Mouse (Mus musculus) monocyte, adult 5-6 weeks (primary cell): ENCODE data around the gene Dnm2. TPM values are rescaled to one million over a fixed set of nuclear protein-coding genes. Genes with fewer than 3 reads are reported as not detected.
"Not testable (repeated sequence)": the region's sequence is repeated elsewhere in the genome, so short reads cannot be mapped to it uniquely, and the experiment has no call there.

Experiments used
- ATAC-seq: fragments of 153-309, 156-312 bp; replicated peaks from 2 replicates; pipeline ENCODE4 v1.8.0; 2017; ENCODE audit warnings: mild to moderate bottlenecking; ENCODE audit not compliant: low TSS enrichment, insufficient number of reproducible peaks, severe bottlenecking, poor library complexity, low FRiP score
- total RNA-seq: library from RNA; stranded (forward); fragments of 200-1000, 200-491, 200-594 nt; gene quantifications from 3 replicates; pipeline ENCODE4 v1.2.3, GENCODE M21; 2017

Gene Dnm2
- total RNA-seq, 1 experiment from 2014 or later: 178 TPM

DNA sequence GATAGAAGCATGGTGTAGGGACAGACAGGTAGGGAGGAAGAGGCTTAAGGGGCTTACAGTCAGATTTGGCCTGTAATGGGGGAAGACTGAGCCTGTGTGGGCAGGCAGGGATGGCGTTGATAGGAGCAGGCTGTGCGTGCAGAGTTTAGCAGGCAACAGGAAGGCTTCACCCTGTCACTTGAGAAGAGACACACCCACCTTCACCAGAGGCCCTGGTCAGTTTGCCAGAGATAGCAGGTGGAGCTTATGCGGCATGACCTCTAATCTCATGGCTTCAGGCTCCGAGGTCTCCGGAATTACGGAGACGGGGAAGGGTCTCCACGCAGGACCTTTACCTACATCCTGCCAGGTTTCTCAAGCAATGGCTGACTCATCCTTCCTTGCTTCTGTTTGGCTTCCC, 27.2 kb downstream of the Dnm2 start:
- ATAC-seq: no peak

DNA sequence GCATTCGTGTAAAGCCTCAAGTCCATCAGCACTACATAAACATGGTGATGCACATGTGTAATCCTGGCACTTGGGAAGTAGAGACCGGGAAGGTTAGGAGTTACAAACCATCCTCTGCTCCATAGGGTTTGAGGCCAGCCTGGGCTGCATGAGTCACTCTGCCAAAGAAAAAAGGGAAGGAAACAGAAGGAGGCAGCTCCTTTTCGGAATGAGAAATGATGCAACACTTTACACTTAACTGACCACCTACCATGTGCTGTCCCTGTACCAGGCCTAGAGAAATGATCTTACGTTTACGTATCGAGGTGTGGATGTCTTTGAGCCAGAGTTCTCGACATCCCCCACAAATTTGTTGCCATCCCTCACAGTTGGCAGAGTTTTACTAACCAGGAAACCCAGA, 28.3 kb downstream of the Dnm2 start:
- peak; percentile 62 for ATAC-seq

DNA sequence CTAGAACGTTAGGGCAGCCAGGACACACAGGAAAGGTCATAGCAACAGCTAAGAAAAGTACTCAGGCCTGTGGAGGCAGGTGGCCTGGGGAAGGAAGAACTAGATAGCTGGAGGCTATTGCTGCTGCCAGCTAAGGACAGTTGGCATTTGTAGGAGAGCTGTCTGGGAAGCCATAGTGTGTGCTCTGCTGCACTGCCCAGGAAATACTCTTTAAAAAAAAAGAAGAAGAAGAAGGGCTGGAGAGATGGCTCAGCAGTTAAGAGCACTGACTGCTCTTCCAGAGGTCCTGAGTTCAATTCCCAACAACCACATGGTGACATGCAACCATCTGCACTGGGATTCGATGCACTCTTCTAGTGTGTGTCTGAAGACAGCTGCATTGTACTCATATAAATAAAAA, 28.8 kb downstream of the Dnm2 start:
- no peak for ATAC-seq

DNA sequence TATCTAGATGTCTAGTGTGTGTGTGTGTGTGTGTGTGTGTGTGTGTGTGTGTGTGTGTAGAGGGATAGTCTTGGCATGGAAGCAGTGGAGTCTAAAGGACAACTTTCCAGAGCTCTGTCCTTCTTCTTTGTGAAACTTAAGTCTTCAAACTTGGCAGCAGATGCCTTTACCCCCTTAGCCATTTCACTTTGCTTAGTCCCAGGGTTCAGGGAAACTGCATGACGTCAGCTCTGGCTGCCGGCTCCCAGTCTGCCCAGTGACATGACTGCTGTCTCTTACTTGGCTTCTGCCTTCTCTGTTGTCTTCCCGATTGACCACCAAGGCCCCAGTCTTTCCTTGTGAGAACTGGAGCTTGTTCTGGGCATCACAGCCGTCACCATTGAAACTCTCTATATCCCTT, 29.8 kb downstream of the Dnm2 start:
- no peak for ATAC-seq

DNA sequence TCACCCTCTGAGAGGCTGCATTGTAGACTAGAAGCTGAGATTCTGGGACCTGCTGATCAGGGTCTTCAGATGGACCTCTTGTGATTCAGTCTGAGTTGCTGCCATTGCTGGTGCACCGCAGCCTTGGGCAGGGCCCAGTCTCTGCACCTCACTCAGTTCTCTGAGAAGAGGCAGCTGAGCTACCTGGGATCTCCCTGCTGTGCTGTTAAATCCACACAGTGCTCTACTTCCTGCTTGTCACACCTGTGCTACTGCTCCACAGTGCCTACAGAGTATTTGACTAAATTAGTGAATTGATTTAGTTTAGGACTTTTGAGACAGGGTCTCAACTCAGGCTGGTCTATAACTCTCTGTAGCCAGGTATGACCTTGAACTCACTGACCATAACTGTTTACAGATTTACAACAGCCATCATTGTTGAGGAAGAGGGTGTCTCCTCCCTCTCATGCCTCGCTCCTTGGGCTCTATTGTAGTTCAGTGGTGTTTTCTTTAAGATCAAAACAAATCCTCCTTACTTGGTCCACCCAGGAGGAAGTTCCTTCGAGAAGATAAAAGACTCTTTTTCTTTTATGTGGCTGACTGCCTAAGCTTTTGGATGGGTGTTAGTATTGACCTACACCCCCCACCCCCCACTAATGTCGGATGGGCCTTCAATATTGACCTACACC, 30.5 kb downstream of the Dnm2 start:
- ATAC-seq: no peak

DNA sequence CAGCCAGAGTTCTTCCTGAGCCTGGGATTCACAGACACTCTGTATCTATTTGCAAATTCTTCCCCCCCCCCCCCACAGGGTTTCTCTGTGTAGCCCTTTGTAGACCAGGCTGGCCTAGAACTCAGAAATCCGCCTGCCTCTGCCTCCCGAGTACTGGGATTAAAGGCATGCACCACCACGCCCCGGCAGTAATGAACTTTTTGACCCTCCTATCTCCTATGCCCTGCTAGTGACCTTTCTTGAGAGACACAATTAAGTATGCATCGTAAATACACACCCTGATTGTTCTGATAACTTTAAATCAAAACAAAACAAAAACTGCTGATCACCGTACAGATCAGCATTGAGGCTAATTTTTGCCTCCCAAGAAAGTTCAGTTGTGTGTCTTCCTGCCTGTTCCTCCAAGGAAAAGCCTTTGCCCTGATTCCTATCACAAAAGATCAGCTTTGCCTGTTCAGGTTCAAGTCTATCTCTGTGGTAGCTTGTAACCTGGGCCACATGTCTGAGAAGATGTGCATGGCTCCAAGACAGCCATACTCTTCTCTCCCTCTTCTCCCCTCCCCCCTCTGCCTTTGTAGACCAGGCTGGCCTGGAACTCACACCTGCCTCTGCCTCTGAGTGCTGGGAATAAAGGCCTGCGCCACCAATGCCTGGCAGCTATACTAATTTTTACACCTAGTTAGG, 31.7 kb downstream of the Dnm2 start:
- no peak for ATAC-seq

DNA sequence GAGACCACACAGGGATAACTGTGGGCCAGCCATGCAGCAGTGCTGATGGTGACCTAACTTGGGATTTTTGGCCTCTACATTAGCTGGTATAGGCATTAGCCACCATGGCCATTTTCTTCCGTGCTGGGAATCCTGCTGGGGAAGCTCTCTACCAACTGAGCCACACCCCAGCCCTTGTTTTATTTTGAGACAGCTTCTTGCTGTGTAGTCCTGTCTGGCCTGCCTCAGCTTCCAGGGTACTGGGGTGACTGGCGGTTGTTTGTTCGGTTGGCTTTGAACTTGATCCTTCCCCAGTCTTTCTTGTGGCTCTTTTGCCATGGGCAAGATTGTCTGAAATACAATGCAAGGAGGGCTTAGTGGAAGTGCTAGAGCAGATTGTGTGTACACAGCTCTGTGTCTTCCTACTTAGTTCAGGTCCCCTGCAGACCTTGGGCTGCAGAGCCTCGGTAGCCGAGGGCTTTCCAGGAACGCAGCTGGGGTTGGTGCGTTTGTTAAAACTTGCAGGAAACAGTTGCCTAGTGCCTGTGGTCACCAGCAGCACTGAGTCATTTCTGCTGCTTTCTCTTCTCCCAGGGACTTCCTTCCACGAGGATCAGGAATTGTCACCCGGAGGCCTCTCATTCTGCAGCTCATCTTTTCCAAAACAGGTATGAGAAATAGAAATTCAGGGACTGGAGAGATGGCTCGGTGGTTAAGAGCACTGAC, 32.4 kb downstream of the Dnm2 start:
- ATAC-seq: no peak

DNA sequence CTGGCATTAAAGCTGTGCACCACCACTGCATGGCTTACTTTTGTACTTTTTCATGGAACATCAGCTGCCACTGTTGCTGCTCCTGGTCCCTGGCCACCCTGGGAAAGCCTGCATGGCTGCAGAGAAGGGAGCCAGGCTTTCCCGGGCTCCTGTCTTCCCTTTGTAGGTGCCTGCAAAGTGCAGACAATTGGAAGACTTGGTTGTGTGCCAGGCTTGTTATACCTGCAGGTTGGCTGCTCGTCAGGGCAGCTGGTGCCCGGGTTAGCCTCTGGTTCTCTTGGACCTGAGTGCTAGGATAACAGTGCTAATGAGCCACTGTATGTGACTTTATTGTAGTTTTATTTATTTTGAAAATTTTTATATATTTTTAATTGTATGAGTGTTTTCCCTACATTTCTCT, 34.1 kb downstream of the Dnm2 start:
- no peak for ATAC-seq

DNA sequence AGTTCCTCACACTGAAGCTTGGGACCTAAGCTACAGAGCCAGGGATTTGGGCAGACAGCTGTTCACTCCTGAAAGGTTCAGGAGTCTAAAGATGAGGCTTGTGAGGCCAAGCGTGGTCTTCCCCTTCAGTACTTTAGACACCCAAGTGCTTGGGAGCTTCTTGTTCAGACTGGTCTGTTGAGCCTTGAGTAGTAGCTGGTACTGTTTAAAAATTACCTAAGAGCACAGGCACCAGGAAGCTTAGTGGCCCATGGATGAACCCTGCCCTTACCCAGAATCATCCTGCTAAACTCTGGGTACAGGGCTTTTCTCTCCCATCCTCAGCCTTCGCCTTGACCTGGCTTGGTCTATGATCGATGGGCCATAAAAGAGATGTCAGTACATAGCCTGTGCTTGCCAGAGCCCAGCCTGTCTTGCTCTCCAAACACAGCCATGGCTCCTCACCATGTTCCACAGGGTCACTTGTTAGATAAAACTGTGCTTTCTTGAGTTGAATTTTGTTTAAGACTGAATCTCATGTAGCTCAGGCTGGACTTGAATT, 35.8 kb downstream of the Dnm2 start:
- no peak for ATAC-seq

DNA sequence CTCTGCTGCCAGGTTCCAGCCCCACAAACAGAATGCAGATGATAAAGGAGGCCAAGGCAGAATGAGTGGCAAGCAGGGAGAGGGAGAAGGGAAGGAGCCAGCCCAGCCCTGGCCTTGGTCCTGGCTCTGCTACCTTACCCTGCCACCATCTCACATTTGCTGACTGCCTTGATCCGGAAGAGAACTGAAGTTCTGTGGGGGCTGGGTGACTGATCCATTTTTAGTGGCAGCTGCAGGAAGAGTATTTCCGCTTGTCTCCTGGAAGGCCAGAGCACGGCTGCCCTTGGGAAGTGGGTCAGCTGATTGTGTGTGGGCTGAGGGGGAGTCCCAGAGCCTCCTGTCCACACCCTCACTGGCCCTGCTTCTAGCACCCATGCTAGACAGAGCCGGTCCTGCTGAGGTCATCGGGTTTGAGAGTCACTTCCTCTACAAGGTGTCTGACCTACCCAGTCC, 38.5 kb downstream of the Dnm2 start:
- peak; percentile 77 for ATAC-seq

DNA sequence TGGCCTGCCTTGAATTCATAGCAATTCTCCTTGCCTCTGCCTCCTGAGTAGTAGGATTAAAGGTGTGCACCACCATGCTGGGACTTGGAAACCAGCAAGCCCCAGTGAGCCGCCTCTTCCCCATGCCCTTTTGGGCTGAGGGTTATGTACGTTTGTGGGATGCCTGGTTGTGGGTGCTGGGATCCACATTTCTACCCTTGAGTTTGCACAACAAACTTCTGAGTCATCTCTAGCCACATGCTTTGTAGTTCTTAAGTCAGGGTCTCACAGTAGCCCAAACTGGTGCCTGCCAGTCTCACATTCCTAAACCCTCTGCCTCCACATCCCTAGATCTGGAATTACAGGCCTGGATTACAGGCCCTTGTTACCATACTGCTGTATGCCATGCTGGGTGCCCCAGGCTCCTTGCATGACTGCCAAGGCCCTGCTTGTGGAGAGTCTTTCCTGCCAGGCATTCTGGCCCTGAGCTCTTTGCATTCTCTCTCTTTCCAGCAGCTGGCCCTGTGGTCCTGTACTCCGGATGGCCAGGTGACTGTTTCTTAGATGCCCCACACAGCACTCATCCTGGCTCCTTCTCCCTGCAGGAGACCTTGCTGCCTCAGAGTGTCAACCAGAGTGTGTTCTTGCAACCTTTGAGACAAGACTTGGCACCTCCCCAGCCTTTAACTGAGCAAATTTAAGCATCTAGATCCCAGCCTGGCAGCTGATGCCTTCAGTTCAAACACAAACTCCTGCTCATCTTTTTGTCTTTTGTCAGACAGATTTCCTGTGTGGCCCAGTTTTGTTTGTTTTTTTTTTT, 39.3 kb downstream of the Dnm2 start:
- no peak for ATAC-seq

DNA sequence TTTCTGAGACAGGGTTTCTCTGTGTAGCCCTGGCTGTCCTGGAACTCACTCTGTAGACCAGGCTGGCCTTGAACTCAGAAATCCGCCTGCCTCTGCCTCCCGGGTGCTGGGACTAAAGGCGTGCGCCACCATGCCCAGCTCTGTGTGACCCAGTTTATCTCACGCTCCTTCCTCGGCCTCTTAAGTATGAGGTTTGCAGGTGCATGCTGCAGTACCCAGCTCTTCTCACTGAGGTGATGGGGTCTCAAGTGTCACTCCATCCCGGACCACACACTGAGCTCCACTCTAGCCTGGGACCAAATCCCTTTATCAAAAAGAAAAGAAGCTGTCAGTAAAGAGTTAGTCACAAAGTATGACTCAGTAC, 39.8 kb downstream of the Dnm2 start:
- not testable (repeated sequence) for ATAC-seq

DNA sequence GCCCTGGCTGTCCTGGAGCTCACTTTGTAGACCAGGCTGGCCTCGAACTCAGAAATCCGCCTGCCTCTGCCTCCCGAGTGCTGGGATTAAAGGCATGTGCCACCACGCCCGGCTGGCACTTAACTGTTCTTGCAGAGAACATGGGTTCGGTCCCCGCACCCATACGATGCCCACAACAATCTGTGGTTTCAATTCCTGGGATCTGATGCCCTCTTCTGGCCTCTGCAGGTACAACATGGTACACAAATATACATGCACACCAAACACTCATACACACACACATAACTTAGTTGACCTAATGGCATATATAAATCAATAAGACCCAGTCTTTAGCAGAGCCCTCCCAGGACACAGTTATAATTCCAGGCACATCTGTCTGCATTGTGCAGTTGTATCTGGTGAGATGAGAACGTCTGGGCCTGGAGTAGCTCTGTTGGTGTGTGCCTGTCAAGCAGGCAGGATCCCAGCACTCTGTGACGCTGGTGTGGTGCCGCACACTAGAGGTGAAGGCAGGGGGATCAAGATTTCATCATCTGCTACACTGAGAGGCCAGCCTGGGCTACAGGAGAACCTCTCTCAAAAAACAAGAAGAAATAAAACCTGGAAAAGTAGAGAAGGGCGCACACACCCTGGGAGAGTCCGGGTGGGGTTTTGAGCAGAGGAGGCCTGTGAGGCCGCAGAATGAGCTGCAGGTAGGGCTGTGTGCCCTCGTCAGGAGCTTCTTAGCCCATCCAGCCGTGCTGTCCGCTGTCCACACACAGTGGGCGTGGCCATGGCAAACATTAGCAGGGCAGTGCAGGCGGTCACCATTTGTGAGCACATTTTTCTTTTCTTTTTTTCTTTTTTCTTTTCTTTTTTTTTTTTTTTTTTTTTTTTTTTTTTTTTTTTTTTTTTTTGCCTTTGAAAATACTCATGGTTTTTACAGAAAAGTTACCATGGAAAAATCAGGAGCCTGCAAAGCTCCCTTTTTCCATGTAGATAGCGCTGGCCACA, 44.6 kb downstream of the Dnm2 start:
- ATAC-seq: peak; percentile 75

DNA sequence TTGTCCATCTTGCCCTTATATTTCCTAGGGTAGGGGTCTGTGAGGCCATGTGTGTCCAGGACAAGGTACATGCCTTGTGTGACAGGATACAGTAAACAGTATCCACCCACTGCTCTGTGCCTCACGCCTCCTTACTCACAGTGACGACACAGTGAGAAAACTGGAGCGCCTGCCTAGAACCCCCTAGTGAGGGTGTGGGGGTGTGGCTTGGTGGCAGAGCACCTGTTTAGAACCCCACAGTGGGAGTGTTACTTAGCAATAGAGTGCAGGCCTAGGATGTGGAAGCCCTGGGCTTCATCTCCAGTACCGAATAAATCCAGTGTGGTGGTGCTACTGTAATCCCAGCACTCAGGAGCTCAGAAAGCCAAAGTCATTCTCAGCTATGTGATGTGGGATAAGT, 48.2 kb downstream of the Dnm2 start:
- no peak for ATAC-seq

DNA sequence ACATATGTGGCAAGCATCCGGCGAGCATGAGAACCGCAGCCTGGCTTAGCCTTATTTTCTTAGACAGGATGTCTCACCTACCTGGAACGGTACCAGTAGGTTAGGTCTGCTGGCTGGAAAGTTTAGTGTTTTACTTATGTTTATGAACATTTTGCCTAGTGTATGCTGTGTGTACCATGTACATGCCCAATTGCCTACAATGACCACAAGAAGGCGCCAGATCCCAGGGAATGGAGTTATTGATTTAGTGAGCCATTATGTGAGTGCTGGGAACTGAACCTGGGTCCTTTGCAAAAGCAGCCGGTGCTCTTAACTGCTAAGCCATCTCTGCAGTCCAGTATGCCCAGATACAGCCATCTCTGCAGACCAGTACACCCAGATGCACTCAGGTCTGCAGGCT, 53.0 kb downstream of the Dnm2 start:
- no peak for ATAC-seq

DNA sequence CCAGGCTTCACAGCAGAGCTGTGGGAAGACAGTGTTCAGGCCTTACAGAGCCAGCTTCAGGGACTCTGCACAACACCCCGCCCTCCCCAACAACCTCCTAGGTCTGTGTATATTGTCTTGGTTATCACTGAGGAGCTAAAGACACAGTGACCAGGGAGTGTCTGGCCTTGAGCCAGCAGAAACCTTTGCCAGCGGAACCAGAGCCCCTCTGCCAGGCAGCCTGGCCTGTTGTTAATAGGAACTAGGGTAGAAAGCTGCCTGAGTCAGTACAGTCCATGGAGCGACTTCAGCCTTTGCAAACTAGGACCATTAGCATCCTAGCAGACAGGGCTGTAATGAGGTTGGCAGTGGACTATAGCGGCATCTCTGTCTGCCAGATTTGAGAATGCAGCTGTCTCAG, 59.4 kb downstream of the Dnm2 start:
- ATAC-seq: no peak

DNA sequence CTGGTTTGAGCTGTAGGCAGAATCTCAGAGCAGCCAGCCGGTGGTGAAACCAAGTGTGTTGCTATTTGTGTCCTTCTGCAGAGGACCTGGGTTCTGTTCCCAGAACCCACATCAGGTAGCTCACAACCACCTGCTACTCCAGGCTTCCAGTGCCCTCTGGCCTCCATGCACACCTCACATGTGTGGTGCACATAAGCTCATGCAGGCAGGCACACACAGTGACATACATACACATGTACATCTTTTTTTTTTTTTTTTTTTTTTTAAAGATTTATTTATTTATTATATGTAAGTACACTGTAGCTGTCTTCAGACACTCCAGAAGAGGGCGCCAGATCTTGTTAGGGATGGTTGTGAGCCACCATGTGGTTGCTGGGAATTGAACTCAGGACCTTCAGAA, 63.5 kb downstream of the Dnm2 start:
- ATAC-seq: not testable (repeated sequence)

DNA sequence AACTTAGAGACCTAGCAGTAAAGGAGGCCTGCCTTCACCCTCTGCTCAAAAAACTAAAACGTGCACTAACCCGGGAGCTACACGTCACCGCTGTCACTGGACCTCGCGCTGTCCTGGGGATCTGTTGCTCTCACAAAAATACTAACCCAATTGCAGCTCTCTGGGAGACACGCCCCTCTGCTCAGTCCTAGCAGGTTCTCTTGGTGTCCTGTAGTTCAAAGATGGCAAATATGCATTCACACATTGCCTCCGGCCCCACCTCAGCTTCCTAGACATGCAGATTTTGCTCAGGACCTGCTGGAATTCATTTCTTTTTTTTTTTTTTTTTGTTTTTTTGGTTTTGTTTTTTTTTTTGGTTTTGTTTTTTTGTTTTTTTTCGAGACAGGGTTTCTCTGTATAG, 66.0 kb downstream of the Dnm2 start:
- ATAC-seq: no peak
